Mouse (Mus musculus): ENCODE results near the gene Grm6.

Gene Grm6

GRCm38 (mm10) chr11:50850177-50850735 lies at the start of gene Grm6:
TSS of gene Grm6 (plus strand) at chr11:50850685.
- DNase-seq (ENCODE audit: low spot score in 2 of 2), result no peak

- no peak for DNase-seq (ENCODE audit: low spot score in 2 of 2)
These were observed 36.3 kb upstream of the Grm6 start for GRCm38 (mm10) chr11:50814233-50814632.

- DNase-seq (ENCODE audit: low spot score in 2 of 2), result no peak
These were observed 24.3 kb upstream of the Grm6 start for GRCm38 (mm10) chr11:50826214-50826613.

- DNase-seq (ENCODE audit: low spot score in 2 of 2), result peak; percentile 78 to 86
These were observed 23.2 kb upstream of the Grm6 start, which contains the start of gene Zfp354c for GRCm38 (mm10) chr11:50827010-50827953. TSS of gene Zfp354c (minus strand) at chr11:50827724.

- no peak for DNase-seq (ENCODE audit: low spot score in 2 of 2)
These were observed 14.8 kb upstream of the Grm6 start for GRCm38 (mm10) chr11:50835727-50836126.

- DNase-seq (ENCODE audit: low spot score in 2 of 2), result peak; percentile 84 to 92
These were observed 9.3 kb upstream of the Grm6 start, which contains the start of gene Zfp879 for GRCm38 (mm10) chr11:50841023-50841735. TSS of gene Zfp879 (minus strand) at chr11:50841552.

- no peak for DNase-seq (ENCODE audit: low spot score in 2 of 2)
These were observed 4.5 kb upstream of the Grm6 start for GRCm38 (mm10) chr11:50845951-50846350.

- DNase-seq (ENCODE audit: low spot score in 2 of 2), result peak in 1 of 2 experiments; percentile 22
These were observed 3.4 kb upstream of the Grm6 start for GRCm38 (mm10) chr11:50847047-50847446.

- DNase-seq (ENCODE audit: low spot score in 2 of 2), result no peak
These were observed 1.9 kb upstream of the Grm6 start for GRCm38 (mm10) chr11:50848520-50849137.

- no peak for DNase-seq (ENCODE audit: low spot score in 2 of 2)
These were observed 1.2 kb upstream of the Grm6 start for GRCm38 (mm10) chr11:50849310-50849709.

- no peak for DNase-seq (ENCODE audit: low spot score in 2 of 2)
These were observed 610 bp downstream of the Grm6 start for GRCm38 (mm10) chr11:50850989-50851601.

GRCm38 (mm10) chr11:50878641-50879040 lies 28.2 kb downstream of the Grm6 start:
- no peak for DNase-seq (ENCODE audit: low spot score in 2 of 2)

- DNase-seq (ENCODE audit: low spot score in 2 of 2), result no peak
These were observed 33.3 kb downstream of the Grm6 start for GRCm38 (mm10) chr11:50883756-50884155.

GRCm38 (mm10) chr11:50886231-50886932 lies 35.9 kb downstream of the Grm6 start:
- no peak for DNase-seq (ENCODE audit: low spot score in 2 of 2)

- no peak for DNase-seq (ENCODE audit: low spot score in 2 of 2)
These were observed 36.4 kb downstream of the Grm6 start for GRCm38 (mm10) chr11:50886933-50887293.

- DNase-seq (ENCODE audit: low spot score in 2 of 2), result peak; percentile 85 to 91
These were observed 37.1 kb downstream of the Grm6 start, which contains the start of gene Zfp454 for GRCm38 (mm10) chr11:50887390-50888128. TSS of gene Zfp454 (minus strand) at chr11:50887651.

- no peak for DNase-seq (ENCODE audit: low spot score in 2 of 2)
These were observed 42.0 kb downstream of the Grm6 start for GRCm38 (mm10) chr11:50892441-50892840.

- DNase-seq (ENCODE audit: low spot score in 2 of 2), result no peak
These were observed 46.9 kb downstream of the Grm6 start for GRCm38 (mm10) chr11:50897359-50897758.

GRCm38 (mm10) chr11:50908136-50908535 lies 57.7 kb downstream of the Grm6 start:
- no peak for DNase-seq (ENCODE audit: low spot score in 2 of 2)

GRCm38 (mm10) chr11:50913301-50913700 lies 62.8 kb downstream of the Grm6 start:
- no peak for DNase-seq (ENCODE audit: low spot score in 2 of 2)
